In the genomic region with DNA sequence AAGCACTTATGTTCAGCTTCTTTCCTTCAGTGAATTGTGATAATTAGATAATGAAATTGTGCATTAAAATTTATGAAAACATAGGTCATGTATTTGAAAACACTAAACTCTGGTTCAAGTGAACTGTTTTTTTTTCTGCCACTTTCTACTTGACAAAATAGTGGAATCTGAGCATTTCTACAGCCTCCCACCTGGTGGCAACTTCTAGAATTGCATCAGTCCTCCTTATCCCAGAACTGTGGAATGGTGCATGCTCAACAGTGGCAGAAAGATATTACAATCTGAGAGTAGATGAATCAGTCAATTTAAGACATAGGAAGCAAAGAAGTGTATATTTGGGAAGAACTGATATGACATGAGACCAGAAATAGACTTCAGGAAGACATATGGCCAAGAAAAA, we compare ENCODE assay signal across 9 mouse cellular contexts.
A peak's percentile ranks its signal among the peaks of the same experiment; 100 is the strongest.
DNase-seq lines count a peak whose midpoint lies in the region; ATAC-seq and TF ChIP-seq lines count a peak whose summit lies in the region.
"Had no signal": no experiment of that assay in that cellular context is flagged by ENCODE, and none has a peak within 500 bp of the region (broad histone marks: within the 10 kb centered on the region; RNA-seq: fewer than 3 reads in every experiment).

No protein-coding gene starts in this region.

- H3K4me3 ChIP-seq in left cerebral cortex, adult 2 months: no peak overlapping the region
- H3K4me3 ChIP-seq: neural tube, embryonic 12.5 days had no signal

- no peak overlapping the region for H3K27ac ChIP-seq in left cerebral cortex, adult 2 months
- H3K27ac ChIP-seq: neural tube, embryonic 12.5 days had no signal

- ATAC-seq in cerebellum, adult (ENCODE audit: insufficient number of reproducible peaks, low FRiP score, low TSS enrichment): no peak
- ATAC-seq in granulocyte monocyte progenitor cell, adult 5-6 weeks (replicated peaks; ENCODE audit: poor library complexity, severe bottlenecking): no peak

- intact Hi-C loops in left cerebral cortex, adult 2 months (cut with DNase I): loop anchor here (2.0 kb wide), 1 partner anchor 444 kb away; no protein-coding TSS in a partner anchor

- peak; percentile 58 for TF ChIP-seq CTCF in left cerebral cortex, adult 2 months (IDR thresholded peaks at IDR 0.05)

- peak; percentile 29 to 34 for DNase-seq in cerebellum, postnatal 10 days
- peak; percentile 8 to 18 for DNase-seq in left cerebral cortex, adult 2 months (ENCODE audit: extremely low spot score in 1 of 2, low spot score in 2 of 2)
- DNase-seq in left cerebral cortex, adult 11 months (ENCODE audit: low spot score): no peak
- DNase-seq in adrenal gland, postnatal 14 days: peak; percentile 21
- peak; percentile 5 for DNase-seq in kidney, postnatal 14 days
- peak; percentile 11 for DNase-seq in right cerebral cortex, postnatal 14 days
